Mouse (Mus musculus): ENCODE measurements at regions not wholly inside any gene's neighbourhood (a gene's known extent, or its start where the extent isn't known, plus 50 kb on each side); places are given as distances from the start of the nearest gene placed in this dataset.
"Not testable (repeated sequence)": the region's sequence is repeated elsewhere in the genome, so short reads cannot be mapped to it uniquely, and the experiment has no call there.

DNA sequence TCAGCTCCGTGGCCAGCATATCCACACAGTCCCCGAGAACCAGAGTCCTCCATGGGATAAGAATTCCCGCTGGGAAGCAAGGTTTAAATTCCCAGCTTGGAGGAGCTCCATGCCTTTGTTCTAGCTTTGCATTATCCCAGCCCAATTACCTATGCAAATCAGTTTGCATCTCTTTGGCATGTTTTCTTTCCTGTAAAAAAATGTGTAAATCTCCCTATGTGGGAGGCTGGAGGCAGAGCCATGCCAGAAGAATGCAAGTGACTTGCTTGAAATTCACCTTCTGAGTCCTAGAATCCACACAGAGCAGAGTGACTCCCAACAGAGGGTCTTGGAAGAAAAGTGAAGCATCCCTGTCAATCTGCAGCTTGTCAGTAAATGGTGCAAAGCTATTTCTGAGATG is 388.9 kb downstream of the Tcerg1l start:
- TF ChIP-seq SIN3A (IDR thresholded peaks at IDR 0.05; ENCODE audit: low read length) (no peak), ETS1 (IDR thresholded peaks at IDR 0.05; ENCODE audit: low read depth, low read length) (no peak), ZC3H11A (IDR thresholded peaks at IDR 0.05; ENCODE audit: low read depth, low read length) (no peak), KAT2A (conservative IDR thresholded peaks at IDR 0.05; ENCODE audit: low read depth, low read length) (no peak), MXI1 (IDR thresholded peaks at IDR 0.05; ENCODE audit: low read depth, low read length) (no peak), CHD1 (IDR thresholded peaks at IDR 0.05; ENCODE audit: low read depth, low read length) (no peak)
- Histone ChIP-seq H3K4me3 (ENCODE audit: control insufficient read depth in 1 of 2, insufficient read depth in 1 of 2, low read depth in 2 of 2, low read length in 2 of 2) (no peak overlapping the region), H3K9ac (ENCODE audit: control insufficient read depth, low read depth, low read length, poor library complexity, severe bottlenecking) (no peak overlapping the region), H3K27me3 (ENCODE audit: control insufficient read depth in 1 of 2, insufficient read depth in 2 of 2, low read length in 2 of 2) (no peaks in the 10 kb centered on the region), H3K36me3 (ENCODE audit: control insufficient read depth in 1 of 2, insufficient read depth in 2 of 2, low read length in 2 of 2) (no peaks in the 10 kb centered on the region), H3K4me1 (ENCODE audit: control insufficient read depth in 1 of 2, insufficient read depth in 2 of 2, low read length in 2 of 2) (no peaks in the 10 kb centered on the region), H3K9me3 (replicated peaks; ENCODE audit: insufficient read depth, low read length) (no peaks in the 10 kb centered on the region), H3K27ac (ENCODE audit: control insufficient read depth, low read depth, low read length) (no peak overlapping the region), H3K79me2 (ENCODE audit: control insufficient read depth, insufficient read depth, low read length, poor library complexity) (no peaks in the 10 kb centered on the region)
- no peak for DNase-seq (ENCODE audit: low read depth, low spot score)

DNA sequence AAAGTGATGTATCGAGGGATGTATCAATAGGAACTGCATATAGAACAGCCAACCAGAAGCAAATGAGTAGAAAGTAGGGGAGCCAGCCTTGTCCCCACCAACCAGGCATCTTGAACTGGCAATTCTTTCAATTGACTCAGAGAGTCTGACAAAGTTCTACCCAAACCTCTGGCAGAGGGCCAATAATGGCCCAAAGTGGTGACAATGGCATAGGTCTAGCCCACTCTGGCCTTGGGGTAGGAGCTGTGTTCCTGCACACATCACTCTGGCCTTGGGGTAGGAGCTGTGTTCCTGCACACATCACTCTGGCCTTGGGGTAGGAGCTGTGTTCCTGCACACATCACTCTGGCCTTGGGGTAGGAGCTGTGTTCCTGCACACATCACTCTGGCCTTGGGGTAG is 373.5 kb downstream of the Tcerg1l start:
- H3K4me1 ChIP-seq (ENCODE audit: control insufficient read depth in 1 of 2, insufficient read depth in 2 of 2, low read length in 2 of 2); H3K9me3 ChIP-seq (replicated peaks; ENCODE audit: insufficient read depth, low read length): not testable (repeated sequence)

DNA sequence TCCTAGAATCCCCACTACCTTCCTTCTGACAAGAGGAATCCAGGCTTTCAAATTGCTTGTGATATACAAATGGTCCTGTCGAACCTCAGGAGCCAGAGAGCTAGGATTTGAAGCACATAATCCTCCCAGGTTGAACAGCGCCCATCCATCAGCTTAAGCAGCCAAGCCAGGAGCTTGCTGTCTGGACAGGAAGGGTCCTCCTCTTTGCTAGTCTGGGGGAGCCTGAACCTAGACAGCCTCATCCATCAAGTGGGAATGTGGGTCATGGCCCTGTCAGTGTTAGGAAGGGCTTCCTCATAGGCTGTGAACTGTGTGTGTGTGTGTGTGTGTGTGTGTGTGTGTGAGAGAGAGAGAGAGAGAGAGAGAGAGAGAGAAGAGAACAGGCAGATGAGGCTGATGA is 345.8 kb downstream of the Tcerg1l start:
- no peak for DNase-seq (ENCODE audit: low read depth, low spot score)
- H3K27ac ChIP-seq (ENCODE audit: control insufficient read depth, low read depth, low read length): no peak overlapping the region
- no peak overlapping the region for H3K9ac ChIP-seq (ENCODE audit: control insufficient read depth, low read depth, low read length, poor library complexity, severe bottlenecking)
- no peaks in the 10 kb centered on the region for H3K9me3 ChIP-seq (replicated peaks; ENCODE audit: insufficient read depth, low read length)
- no peak overlapping the region for H3K4me3 ChIP-seq (ENCODE audit: control insufficient read depth in 1 of 2, insufficient read depth in 1 of 2, low read depth in 2 of 2, low read length in 2 of 2)
- no peak for TF ChIP-seq MEF2A (IDR thresholded peaks at IDR 0.05; ENCODE audit: extremely low read depth, insufficient replicate concordance, low read depth, low read length, poor library complexity, severe bottlenecking)
- no peak for TF ChIP-seq USF1 (IDR thresholded peaks at IDR 0.05; ENCODE audit: low read depth, low read length)
- no peak for TF ChIP-seq E2F4 (IDR thresholded peaks at IDR 0.05; ENCODE audit: borderline replicate concordance, low read depth, low read length)
- TF ChIP-seq POLR2AphosphoS5 (IDR thresholded peaks at IDR 0.05; ENCODE audit: borderline replicate concordance, low read depth, low read length): no peak
- no peak for TF ChIP-seq BHLHE40 (IDR thresholded peaks at IDR 0.05; ENCODE audit: borderline replicate concordance, low read depth, low read length)
- TF ChIP-seq TAL1 (IDR thresholded peaks at IDR 0.05; ENCODE audit: low read length): no peak
- H3K27me3 ChIP-seq (ENCODE audit: control insufficient read depth in 1 of 2, insufficient read depth in 2 of 2, low read length in 2 of 2): no peaks in the 10 kb centered on the region
- no peaks in the 10 kb centered on the region for H3K79me2 ChIP-seq (ENCODE audit: control insufficient read depth, insufficient read depth, low read length, poor library complexity)
- no peaks in the 10 kb centered on the region for H3K4me1 ChIP-seq (ENCODE audit: control insufficient read depth in 1 of 2, insufficient read depth in 2 of 2, low read length in 2 of 2)
- H3K36me3 ChIP-seq (ENCODE audit: control insufficient read depth in 1 of 2, insufficient read depth in 2 of 2, low read length in 2 of 2): no peaks in the 10 kb centered on the region

More for the DNA sequence above, 373.5 kb downstream of the Tcerg1l start:
- not testable (repeated sequence) for DNase-seq (ENCODE audit: low read depth, low spot score); H3K9ac ChIP-seq (ENCODE audit: control insufficient read depth, low read depth, low read length, poor library complexity, severe bottlenecking); H3K4me3 ChIP-seq (ENCODE audit: control insufficient read depth in 1 of 2, insufficient read depth in 1 of 2, low read depth in 2 of 2, low read length in 2 of 2); H3K27me3 ChIP-seq (ENCODE audit: control insufficient read depth in 1 of 2, insufficient read depth in 2 of 2, low read length in 2 of 2); H3K27ac ChIP-seq (ENCODE audit: control insufficient read depth, low read depth, low read length); H3K79me2 ChIP-seq (ENCODE audit: control insufficient read depth, insufficient read depth, low read length, poor library complexity); H3K36me3 ChIP-seq (ENCODE audit: control insufficient read depth in 1 of 2, insufficient read depth in 2 of 2, low read length in 2 of 2)
